Mouse (Mus musculus) E14TG2a.4 (cell line): ENCODE results near the gene Ndufb11.

ENCODE experiments used
- CTCF ChIP-seq: conservative IDR thresholded peaks from 2 replicates; pipeline ENCODE4 v1.5.1; 2014; ENCODE audit warnings: low read length
- NANOG ChIP-seq: IDR thresholded peaks from 2 replicates; pipeline ENCODE4 v1.6.1; 2014; ENCODE audit warnings: borderline replicate concordance, low read length, mixed read lengths

DNA sequence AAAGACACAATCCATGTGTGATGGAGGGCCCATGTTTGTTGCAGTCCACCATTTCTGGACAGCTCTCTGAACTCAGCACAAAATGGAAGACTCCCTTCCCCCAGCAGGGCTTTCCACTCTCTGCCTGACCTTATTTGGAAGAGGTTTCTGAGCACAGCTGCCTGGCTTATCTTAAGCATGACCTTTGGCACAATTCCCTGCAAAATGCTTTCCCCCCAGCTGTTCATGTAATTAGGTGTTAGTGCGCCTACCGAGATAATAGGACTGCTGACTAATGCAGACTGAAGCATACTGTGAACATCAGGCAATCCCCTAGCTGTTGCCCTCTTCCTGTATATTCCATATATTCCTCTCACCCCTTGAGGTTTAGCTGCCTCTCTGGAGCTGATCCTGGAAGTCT is 46.4 kb downstream of the Ndufb11 start:
- TF ChIP-seq CTCF (no peak), NANOG (no peak)
